29 mouse cellular contexts compared by ENCODE assay signal in the genomic region with DNA sequence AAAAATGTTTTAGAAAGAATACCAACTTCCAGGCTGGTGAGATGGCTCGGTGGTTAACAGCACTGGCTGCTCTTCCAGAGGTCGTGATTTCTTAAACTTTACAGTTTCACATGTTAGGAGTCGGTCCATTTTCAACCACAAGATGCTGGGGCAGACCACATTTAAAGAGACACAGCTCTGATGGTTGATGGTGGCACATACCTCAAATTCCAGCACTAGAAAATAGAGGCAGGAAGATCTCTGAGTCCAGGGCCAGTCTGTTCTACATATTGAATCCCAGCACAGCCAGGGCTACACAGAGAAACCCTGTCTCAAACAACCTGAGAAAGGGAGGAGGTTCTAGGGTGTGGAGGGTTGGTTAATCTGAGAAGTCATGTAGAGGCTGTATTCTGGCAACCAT.
"Had no signal": no experiment of that assay in that cellular context is flagged by ENCODE, and none has a peak within 500 bp of the region (broad histone marks: within the 10 kb centered on the region; RNA-seq: fewer than 3 reads in every experiment).

No protein-coding gene starts in this region.

- H3K9me3 ChIP-seq: limb, embryonic 10.5 days; limb, embryonic 12.5 days; limb, embryonic 13.5 days; limb, embryonic 15.5 days; liver, embryonic 12.5 days; liver, embryonic 13.5 days; liver, embryonic 15.5 days; lung, embryonic 15.5 days; megakaryocyte, embryonic 14.5 days; midbrain, embryonic 10.5 days; midbrain, embryonic 12.5 days; midbrain, embryonic 15.5 days; neural tube, embryonic 12.5 days had no signal

- H3K9ac ChIP-seq: limb, embryonic 12.5 days; limb, embryonic 13.5 days; limb, embryonic 15.5 days; liver, embryonic 12.5 days; liver, embryonic 13.5 days; liver, embryonic 14.5 days; liver, embryonic 15.5 days; lung, embryonic 14.5 days; lung, embryonic 15.5 days; midbrain, embryonic 12.5 days; midbrain, embryonic 15.5 days; neural tube, embryonic 12.5 days had no signal

- H3K4me1 ChIP-seq: liver, embryonic 12.5 days; liver, embryonic 13.5 days; liver, embryonic 15.5 days; midbrain, embryonic 10.5 days; midbrain, embryonic 12.5 days; midbrain, embryonic 15.5 days; neural tube, embryonic 12.5 days had no signal

- H3K27me3 ChIP-seq: limb, embryonic 12.5 days; limb, embryonic 13.5 days; limb, embryonic 15.5 days; liver, embryonic 12.5 days; liver, embryonic 13.5 days; liver, embryonic 15.5 days; lung, embryonic 15.5 days; megakaryocyte, embryonic 14.5 days; midbrain, embryonic 12.5 days; midbrain, embryonic 15.5 days; neural tube, embryonic 12.5 days had no signal

- ATAC-seq: liver, embryonic 12.5 days; lung, postnatal 0 days; midbrain, embryonic 15.5 days; midbrain, embryonic 16.5 days had no signal

- H3K4me2 ChIP-seq: limb, embryonic 12.5 days; limb, embryonic 13.5 days; limb, embryonic 15.5 days; liver, embryonic 12.5 days; liver, embryonic 13.5 days; liver, embryonic 15.5 days; lung, embryonic 14.5 days; lung, embryonic 15.5 days; midbrain, embryonic 12.5 days; midbrain, embryonic 15.5 days; neural tube, embryonic 12.5 days had no signal

- H3K27ac ChIP-seq: left cerebral cortex, adult 2 months; limb, embryonic 10.5 days; limb, embryonic 12.5 days; limb, embryonic 13.5 days; limb, embryonic 15.5 days; liver, embryonic 12.5 days; liver, embryonic 13.5 days; liver, embryonic 14.5 days; liver, embryonic 15.5 days; lung, embryonic 15.5 days; macrophage; midbrain, embryonic 10.5 days; midbrain, embryonic 12.5 days; midbrain, embryonic 15.5 days; neural tube, embryonic 12.5 days had no signal

- DNase-seq: left cerebral cortex, postnatal 4 days; liver; liver, embryonic 13.5 days; lung, adult 18-20 months; lung, adult 2 months; lung, embryonic 14.5 days; lung, postnatal 10 days; lung, postnatal 14 days; lung, postnatal 36 days; lung, postnatal 4 days; midbrain, embryonic 14.5 days had no signal

- H3K4me3 ChIP-seq: left cerebral cortex, adult 2 months; limb, embryonic 10.5 days; limb, embryonic 12.5 days; limb, embryonic 13.5 days; limb, embryonic 15.5 days; liver, embryonic 12.5 days; liver, embryonic 13.5 days; liver, embryonic 15.5 days; lung, embryonic 15.5 days; midbrain, embryonic 10.5 days; midbrain, embryonic 12.5 days; midbrain, embryonic 15.5 days; myocyte; neural tube, embryonic 12.5 days had no signal

- H3K36me3 ChIP-seq: limb, embryonic 10.5 days; limb, embryonic 12.5 days; limb, embryonic 13.5 days; limb, embryonic 15.5 days; liver, embryonic 12.5 days; liver, embryonic 13.5 days; liver, embryonic 15.5 days; lung, embryonic 15.5 days; midbrain, embryonic 10.5 days; midbrain, embryonic 12.5 days; midbrain, embryonic 15.5 days; neural tube, embryonic 12.5 days had no signal
